Mouse (Mus musculus) cerebellum, adult 18-20 months (tissue): ENCODE results near the gene Zfp992.
"Not testable (repeated sequence)": the region's sequence is repeated elsewhere in the genome, so short reads cannot be mapped to it uniquely, and the experiment has no call there.

ENCODE experiments used
- DNase-seq, 2 experiments: peaks; one replicate each; pipeline ENCODE4 v3.0.0; 2021

Zfp992 gene

DNA sequence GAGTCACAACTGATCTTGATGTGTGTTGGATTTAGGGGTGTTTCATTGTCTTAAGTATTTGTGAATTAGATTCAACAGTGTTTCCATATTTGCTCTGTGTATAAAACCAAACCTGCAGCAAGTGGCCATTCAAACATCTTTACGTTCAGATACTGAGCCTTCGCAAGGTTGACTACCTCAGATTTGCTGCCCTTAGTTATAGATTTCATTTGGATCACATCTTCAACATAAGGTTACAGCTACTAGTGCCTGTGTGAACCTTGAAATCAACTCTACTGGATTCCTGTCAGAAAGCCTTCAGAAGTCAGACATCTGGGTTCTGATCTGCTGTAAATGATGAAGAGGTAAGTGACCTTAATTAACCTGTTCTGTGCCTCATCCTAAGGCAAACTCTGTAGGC, 27.4 kb downstream of the Zfp992 start:
- DNase-seq: not testable (repeated sequence)

DNA sequence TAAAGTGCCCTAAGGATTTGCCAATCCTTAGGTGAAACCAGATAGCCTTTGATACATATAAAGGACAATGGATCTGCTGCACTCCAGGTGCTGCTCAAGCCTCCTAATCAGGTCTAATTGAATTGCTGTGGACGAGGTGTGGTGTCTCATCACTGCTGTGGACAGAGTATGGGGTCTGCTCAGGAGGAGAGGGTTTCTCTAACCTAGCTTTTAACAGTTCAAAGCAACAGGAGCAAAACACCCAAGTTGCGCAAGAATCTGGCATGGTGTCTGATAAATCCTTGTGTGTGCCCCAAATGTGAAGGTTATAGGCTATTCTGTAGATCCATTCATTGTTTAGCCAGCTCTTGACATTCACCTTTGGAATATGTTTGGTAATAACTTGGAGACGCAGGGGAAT, 28.1 kb downstream of the Zfp992 start:
- not testable (repeated sequence) for DNase-seq

DNA sequence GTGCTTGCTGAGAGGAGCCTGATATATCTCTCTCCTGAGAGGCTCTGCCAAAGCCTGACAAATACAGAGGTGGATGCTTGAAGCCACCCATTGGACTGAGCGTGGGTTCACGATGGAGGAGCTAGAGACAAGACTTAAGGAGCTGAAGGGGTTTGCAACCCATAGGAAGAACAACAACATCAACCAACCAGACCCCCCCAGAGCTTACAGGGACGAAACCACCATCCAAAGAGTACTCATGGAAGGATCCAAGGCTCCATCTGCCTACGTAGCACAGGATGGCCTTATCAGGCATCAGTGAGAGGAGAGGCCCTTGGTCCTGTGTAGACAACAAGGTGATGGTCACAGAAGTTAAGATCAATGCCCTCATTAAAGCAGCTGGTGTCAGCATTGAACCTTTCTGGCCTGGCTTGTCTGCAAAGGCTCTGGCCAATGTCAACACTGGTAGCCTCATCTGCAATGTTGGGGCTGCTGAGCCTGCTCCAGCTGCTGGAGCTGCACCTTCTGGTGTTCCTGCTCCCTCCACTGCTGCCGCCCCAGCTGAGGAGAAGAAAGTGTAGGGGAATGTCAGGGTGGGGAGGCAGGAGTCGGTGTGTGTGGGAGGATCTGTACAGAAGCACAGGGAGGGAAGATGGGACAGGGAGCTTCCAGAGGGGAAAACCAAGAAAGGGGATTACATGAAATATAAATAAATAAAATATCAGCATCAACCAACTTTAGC, 31.7 kb downstream of the Zfp992 start:
- not testable (repeated sequence) for DNase-seq

DNA sequence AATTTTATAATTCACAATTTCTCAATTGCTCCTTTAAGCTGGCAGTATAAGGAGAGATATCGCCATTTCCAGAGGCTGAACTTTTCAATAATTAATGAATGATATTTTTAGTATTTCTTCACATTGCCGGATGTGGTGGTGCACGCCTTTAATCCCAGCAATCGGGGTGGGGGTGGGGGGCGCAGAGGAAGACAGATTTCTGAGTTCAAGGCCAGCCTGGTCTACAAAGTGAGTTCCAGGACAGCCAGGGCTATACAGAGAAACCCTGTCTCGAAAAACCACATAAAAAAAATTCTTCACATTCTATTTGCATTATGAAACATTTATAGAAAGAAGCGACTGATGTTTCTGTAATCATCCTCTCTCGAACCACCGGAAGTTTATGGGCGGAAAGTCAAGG, 33.7 kb downstream of the Zfp992 start:
- DNase-seq: not testable (repeated sequence)

DNA sequence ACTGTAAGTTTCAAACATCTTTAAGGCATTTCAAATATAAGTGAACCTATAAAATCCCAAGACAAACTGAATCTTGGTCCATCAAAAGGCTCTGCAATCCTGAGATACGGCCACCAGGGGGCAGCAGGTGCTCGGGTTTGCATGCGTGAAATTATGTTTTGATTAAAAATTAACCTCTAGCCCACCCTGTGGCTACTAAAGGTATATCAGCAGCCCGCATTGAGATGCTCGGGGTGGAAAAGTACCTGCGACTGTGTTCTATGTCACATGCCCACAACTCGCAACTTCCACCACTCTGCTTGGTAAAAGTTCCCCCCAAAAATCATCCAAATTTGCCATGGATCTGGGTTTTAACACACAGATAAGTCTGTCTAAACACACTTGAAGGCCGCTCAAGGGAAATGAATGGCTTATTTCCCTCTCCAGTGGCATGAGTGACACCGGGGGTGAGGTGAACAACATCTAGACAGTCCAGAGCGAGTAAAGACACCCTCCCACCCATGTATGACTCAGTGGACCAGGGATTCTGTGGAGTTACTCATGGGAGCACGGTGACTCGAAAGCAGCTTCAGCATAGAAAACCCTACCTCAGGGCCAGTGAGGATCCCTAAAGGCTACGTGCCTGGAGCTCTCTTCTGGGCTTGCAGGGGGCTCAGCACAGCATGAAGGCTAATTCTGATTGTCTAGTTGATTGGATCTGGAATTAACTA, 34.9 kb downstream of the Zfp992 start:
- DNase-seq: not testable (repeated sequence)

DNA sequence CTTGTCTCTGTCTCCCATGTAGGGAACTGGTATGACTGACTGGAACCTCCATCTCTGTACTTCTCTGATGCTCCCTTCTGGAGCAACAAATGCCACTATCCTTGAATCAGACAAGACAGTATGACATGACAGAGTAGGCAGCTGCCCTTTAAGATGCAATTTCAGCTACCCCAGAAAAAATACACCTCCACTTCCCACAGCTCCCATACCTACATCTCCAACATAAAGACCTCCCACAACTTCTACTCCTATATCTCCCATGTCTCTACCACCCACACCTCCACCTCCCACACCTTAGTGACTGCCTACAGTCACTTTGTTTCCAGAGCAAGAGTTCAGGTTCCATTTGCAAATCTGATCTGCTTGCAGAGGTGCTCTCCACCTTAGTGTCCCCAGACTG, 35.9 kb downstream of the Zfp992 start:
- not testable (repeated sequence) for DNase-seq

DNA sequence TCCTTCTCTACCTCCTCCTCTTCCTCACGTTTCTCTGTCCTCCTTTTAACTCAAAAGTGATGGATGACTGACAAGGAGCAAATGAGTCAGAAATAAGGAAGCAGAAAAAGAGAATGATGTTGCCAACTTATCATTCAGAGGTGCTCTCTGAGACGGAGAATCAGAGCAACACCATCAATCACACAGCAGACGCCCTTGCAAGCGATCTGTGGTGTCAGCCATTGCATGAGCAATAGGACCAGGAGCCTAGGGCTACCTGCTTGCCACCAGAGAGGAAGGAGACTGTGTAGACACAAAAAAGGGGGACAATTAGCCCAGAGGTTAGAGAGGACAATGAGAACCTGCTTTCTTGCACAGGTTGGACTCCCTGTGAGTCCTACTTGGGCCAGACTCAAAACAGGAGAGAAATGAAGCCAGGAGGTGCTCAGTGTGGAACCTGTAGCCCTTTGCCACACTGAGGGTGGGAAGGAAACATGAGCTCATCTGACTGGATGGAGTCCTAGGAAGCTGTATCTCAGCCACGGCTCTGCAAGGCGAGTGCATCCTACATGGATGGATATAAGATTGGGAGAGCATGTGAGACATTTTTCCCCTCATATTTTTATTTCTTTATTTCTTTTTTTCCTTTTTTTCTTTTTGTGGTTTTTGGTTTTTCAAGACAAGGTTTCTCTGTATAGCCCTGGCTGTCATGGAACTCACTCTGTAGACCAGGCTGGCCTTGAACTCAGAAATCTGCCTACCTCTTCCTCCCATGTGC, 36.5 kb downstream of the Zfp992 start:
- DNase-seq: not testable (repeated sequence)

DNA sequence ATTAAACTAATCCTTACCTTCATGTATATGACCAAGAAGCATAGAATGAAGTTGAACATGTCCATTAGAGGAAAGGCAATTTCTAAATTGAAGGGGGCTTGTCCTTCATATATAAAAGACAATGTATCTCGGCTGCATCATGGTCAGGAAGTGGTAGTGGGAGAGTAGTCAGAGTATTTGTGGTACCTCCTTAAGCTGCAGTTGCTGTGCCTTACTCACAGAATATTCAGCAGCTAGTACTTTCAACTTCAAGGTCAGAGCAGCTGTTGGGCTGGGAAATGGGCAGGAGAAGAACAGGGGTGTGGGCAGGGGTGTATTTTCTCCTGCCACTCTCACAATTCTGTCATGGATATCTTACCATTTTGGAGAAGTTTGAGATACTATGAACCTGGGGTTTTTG, 37.9 kb downstream of the Zfp992 start:
- DNase-seq: not testable (repeated sequence)

DNA sequence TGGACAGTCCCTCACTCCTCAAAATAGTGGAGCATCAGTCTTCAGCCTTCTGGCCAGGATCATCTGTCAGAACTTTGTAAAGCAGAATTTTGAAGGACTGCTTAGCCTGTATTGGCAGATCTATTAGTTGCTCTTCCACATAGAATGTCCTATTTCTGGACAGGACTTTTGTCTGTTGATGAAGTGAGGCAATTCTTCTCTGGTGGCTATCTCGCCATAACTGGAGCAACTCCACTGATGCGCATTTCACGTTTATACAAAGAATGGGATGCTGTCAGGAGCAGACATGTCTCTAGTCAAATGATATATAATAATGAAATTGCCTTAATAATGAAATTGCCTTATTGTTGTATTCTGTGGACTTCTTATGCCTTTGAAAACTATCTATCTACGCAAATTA, 40.4 kb downstream of the Zfp992 start:
- not testable (repeated sequence) for DNase-seq

DNA sequence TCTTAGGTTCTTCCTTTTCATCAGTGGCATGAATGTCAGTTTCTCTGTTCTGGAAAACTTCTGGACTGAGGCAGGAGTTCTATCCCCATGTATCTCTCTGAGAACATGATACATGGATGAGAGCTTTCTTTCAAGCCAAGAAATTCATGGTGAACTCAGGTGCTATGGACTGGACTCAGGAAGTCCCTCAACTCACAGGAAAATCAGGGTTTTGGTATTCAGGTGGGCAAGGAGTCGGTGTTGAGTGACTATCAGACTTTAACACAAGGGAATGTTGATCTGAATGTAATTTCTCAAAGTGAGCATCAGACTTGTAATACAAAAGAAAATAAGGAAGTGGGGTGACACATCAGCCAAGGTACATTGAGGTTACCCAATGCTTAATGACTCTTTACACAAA, 43.2 kb downstream of the Zfp992 start:
- DNase-seq: not testable (repeated sequence)

DNA sequence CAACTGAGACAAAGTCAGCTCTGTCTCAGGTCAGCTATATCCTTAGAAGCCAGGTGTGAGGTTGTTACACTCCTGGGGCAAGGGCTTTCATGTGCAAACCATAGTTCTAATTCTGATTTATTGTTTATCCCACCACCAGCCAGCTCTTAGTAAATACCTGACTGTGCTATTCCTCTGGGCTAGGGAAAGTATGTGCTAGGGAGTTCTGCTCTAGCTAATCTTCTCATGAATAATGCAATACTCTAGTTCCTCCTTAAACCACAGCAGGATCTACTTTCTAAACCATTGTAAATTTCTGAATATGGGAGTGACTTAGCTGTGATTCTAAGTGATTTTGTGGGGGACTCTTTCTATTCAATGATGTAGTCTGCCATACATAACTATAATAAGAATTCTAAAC, 43.6 kb downstream of the Zfp992 start:
- no peak for DNase-seq

DNA sequence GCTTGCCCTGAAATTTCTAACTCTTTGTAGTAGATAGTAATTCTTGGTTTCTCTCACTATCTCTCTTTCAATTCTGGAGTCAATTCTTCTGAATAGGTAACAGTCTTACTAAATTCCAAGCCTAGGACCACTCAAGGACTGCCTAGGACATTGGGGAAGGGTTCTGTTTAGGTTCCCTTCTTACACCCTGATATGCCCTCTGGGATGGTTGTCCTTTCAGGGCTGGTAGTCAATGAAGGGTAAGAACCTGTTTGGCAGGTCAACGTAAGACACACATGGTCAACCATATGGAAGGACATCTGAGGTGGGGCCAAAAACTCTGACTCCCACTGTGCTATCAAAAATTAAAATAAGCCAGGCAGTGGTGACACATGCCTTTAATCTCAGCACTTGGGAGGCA, 44.0 kb downstream of the Zfp992 start:
- no peak for DNase-seq

DNA sequence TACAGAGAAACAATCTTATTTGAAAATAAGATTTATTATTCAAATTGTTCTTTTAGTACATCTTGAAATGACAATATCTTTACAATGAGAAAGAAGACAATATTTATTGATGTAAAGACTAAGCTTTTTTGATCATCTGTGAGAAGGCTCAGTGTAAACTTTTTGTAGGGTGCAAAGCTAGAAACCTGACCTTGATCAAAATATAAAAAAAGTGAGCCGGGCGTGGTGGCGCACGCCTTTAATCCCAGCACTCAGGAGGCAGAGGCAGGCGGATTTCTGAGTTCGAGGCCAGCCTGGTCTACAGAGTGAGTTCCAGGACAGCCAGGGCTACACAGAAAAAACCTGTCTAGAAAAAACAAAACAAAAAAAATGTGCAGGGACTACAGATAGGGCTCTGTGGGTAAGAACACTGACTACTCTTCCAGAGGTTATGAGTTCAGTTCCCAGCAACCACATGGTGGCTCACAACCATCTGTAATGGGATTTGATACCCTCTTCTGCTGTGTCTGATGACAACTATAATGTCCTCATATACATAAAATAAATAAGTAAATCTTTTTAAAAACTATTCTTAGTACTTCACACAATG, 44.6 kb downstream of the Zfp992 start:
- not testable (repeated sequence) for DNase-seq

DNA sequence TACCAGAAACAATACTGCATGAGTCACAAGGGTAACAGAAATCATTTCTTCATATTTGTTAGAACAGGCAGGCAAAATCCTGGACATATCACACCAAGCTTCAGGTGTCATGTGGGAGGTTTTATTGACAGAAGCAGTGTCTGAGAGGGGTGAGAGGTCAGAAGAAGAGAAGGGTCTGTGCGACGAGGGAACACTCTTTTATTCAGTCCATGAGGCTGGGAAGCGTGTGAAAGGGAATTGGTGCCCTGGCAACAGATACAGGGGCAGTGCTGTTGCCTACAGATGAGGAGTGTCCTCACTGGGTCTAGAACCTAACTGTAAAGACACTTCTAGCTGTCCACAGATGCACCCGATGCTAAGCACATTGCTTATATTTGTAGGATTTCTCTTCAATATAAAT, 46.2 kb downstream of the Zfp992 start:
- no peak for DNase-seq

DNA sequence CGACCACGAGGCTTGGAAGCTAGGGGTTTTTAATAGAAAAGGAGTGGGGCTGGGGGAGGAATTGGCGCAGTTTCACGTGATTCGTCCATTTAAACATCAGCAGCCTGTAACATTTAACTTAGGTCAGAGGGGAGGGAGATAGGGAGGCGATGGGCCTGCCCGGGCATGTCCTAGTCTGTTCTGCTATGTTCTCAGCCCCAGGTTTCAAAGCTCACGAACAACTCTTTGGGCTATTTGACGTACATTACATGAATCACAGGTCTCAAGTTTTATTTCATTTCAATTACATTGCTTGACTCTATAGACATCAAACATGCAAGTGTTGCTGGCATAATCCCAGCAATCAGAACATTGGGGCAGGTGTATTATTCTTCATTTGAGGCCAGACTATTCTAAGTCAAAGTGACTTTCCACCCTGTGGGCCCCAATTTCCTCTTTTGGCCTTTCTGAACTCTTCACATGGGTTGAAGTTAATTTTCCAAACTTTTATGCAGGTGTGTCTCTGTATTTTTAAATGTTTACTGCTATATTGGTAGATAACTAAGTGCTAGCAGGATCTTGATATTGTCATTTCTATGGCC, 49.0 kb downstream of the Zfp992 start:
- DNase-seq: not testable (repeated sequence)

DNA sequence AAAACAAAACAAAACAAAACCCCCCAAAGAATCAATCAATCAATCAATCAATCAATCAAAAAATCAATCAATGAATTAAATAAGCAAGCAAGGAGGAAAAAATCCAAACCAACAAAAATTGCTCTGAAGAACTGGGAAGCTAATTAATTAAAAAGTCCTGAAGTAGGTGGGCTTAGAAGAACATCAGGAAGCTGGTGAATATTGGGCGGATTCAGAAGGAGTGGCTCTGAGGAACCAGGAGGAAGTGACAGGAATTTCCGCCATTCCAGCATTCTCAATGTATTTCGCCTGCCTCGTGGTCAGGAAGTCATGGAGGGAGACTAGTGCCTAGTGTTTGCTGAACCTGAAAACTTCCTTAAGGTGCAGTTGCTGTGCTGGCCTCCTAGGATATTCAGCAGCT, 52.9 kb downstream of the Zfp992 start, which contains the start of gene Zfp981:
TSS of gene Zfp981 (plus strand) at position 301 of the 400 bp plus-strand sequence.
- DNase-seq: not testable (repeated sequence)

DNA sequence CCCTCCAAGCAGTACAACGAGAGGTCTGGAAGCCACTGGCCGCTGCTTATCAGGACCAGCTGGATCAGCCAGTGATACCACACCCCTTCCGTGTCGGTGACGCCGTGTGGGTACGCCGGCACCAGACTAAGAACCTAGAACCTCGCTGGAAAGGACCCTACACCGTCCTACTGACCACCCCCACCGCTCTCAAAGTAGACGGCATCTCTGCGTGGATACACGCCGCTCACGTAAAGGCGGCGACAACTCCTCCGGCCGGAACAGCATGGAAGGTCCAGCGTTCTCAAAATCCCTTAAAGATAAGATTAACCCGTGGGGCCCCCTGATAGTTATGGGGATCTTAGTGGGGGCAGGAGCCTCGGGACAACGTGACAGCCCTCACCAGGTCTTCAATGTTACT, 60.2 kb downstream of the Zfp992 start:
- DNase-seq: not testable (repeated sequence)

DNA sequence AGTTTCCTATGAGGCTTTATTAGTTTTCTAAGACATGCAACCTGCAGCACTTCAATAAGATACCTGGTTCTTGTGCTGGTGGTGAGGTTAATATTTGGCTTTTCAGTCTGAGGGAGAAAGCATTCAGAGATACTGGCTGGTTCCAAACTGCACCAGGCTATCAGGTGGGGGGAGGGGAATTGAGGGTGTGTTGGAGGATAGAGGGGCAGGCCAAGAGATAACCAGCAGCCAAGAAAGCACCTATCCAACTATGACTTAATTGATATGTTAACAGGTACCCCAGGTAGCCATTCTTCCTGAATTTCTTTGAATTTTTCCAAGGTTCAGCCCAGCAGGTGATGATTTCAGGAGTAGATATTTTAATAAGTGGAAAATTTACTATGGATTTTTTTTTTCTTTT, 63.0 kb downstream of the Zfp992 start:
- not testable (repeated sequence) for DNase-seq

DNA sequence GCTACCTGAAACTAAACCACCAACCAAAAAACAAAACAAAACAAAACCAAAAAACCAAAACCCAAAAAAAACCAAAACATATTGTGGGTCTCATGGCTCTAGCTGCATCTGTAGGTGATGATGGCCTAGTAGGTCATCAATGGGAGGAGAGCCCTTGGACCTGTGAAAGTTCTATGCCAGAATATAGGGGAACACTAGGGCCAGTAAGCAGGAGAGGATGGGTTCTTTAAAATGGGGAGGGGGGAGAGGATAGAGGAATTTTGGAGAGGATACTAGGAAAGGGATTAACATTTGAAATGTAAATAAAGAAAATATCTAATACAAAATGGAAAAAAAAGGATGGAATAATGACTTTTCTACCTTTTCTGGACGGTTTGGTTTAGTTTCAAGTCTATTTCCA, 67.7 kb downstream of the Zfp992 start:
- no peak for DNase-seq

DNA sequence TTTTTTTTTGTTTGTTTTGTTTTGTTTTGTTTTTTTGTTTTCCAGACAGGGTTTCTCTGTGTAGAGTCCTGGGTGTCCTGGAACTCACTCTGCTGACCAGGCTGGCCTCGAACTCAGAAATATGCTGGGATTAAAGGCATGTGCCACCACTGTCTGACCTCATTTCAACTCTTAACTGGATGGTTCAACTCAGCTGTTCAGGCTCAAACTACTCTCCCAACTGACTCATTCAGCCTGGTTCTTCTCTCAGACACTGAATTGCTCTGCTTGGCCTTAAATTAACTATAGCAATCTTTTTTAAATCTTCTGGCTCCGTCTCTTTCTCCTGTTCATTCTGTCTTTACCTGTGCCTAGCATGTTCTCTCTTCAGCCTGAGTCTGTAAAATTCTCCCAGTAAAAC, 68.3 kb downstream of the Zfp992 start:
- DNase-seq: not testable (repeated sequence)
